8 mouse cellular contexts compared by ENCODE assay signal in genomic region chr15:98533881-98534627, GRCm38 (mm10). TPM values are rescaled to one million over a fixed set of nuclear protein-coding genes. Genes with fewer than 3 reads are reported as not detected.
DNase-seq lines count a peak whose midpoint lies in the region; ATAC-seq lines count a peak whose summit lies in the region.

Gene Kansl2, minus strand, starts transcription at chr15:98534264.

- under 1% methylated on average over 69 of the region's 70 CpGs for WGBS in heart, embryonic 13.5 days
- WGBS in liver, embryonic 12.5 days (ENCODE audit: insufficient replicate concordance): under 1% methylated on average over 68 of the region's 70 CpGs
- under 1% methylated on average over 64 of the region's 70 CpGs for WGBS in stomach, embryonic 15.5 days

- H3K27me3 ChIP-seq in heart, embryonic 13.5 days (replicated peaks): no peaks in the 10 kb centered on the region
- no peaks in the 10 kb centered on the region for H3K27me3 ChIP-seq in liver, embryonic 12.5 days (replicated peaks)
- H3K27me3 ChIP-seq in stomach, embryonic 15.5 days (replicated peaks): no peaks in the 10 kb centered on the region

- H3K9ac ChIP-seq in heart, embryonic 13.5 days: peak within 1 kb of the TSS; percentile 94
- peak within 1 kb of the TSS; percentile 90 for H3K9ac ChIP-seq in liver, embryonic 12.5 days
- H3K9ac ChIP-seq in stomach, embryonic 15.5 days: peak within 1 kb of the TSS; percentile 77

- H3K4me2 ChIP-seq in heart, embryonic 13.5 days: peak within 1 kb of the TSS; percentile 93
- H3K4me2 ChIP-seq in liver, embryonic 12.5 days: peak within 1 kb of the TSS; percentile 87
- H3K4me2 ChIP-seq in stomach, embryonic 15.5 days: peak within 1 kb of the TSS; percentile 73

- H3K4me1 ChIP-seq in brown adipose tissue, adult 24 weeks (ENCODE audit: control insufficient read depth, insufficient read depth, insufficient read length, low read length): 0 out of 2 replicates have a peak, but pooled peaks cover 2% of the 10 kb centered on the region
- H3K4me1 ChIP-seq in heart, embryonic 13.5 days: peaks cover 18% of the 10 kb centered on the region
- H3K4me1 ChIP-seq in liver, embryonic 12.5 days: peaks cover 34% of the 10 kb centered on the region
- H3K4me1 ChIP-seq in stomach, embryonic 15.5 days: peaks cover 7% of the 10 kb centered on the region; the same call in 1 of the 2 replicates

- peaks cover 43% of the 10 kb centered on the region for H3K36me3 ChIP-seq in heart, embryonic 13.5 days
- H3K36me3 ChIP-seq in liver, embryonic 12.5 days: peaks cover 48% of the 10 kb centered on the region
- peaks cover 15% of the 10 kb centered on the region for H3K36me3 ChIP-seq in stomach, embryonic 15.5 days

- H3K9me3 ChIP-seq in heart, embryonic 13.5 days: no peaks in the 10 kb centered on the region
- no peaks in the 10 kb centered on the region for H3K9me3 ChIP-seq in liver, embryonic 12.5 days (replicated peaks)
- no peaks in the 10 kb centered on the region for H3K9me3 ChIP-seq in stomach, embryonic 15.5 days

- ATAC-seq in heart, embryonic 13.5 days (ENCODE audit: extremely low read depth, insufficient number of reproducible peaks, low FRiP score, low TSS enrichment): peak; percentile 100
- peak; percentile 99 for ATAC-seq in liver, embryonic 12.5 days
- ATAC-seq in stomach, embryonic 15.5 days (ENCODE audit: insufficient read depth, low FRiP score, low read depth): peak; percentile 100

- H3K27ac ChIP-seq in brown adipose tissue, adult 24 weeks (replicated peaks; ENCODE audit: low read depth, low read length): peak within 1 kb of the TSS; percentile 99
- peak within 1 kb of the TSS; percentile 98 for H3K27ac ChIP-seq in heart, embryonic 13.5 days (replicated peaks)
- peak within 1 kb of the TSS; percentile 95 for H3K27ac ChIP-seq in liver, embryonic 12.5 days
- H3K27ac ChIP-seq in stomach, embryonic 15.5 days: peak within 1 kb of the TSS; percentile 99

- peak; percentile 99 for DNase-seq in CD4-positive, CD25-positive, alpha-beta regulatory T cell, adult 2 months (ENCODE audit: low read depth, low spot score)
- peak; percentile 74 for DNase-seq in fat pad, adult 2 months (ENCODE audit: extremely low read depth, low read depth, low spot score)
- peak; percentile 98 for DNase-seq in kidney, postnatal 10 days
- DNase-seq in natural killer cell, adult 2 months (ENCODE audit: low spot score in 2 of 2): peak; percentile 98

- peak within 1 kb of the TSS; percentile 95 for H3K4me3 ChIP-seq in brown adipose tissue, adult 24 weeks (ENCODE audit: insufficient read depth, low read depth, low read length)
- peak within 1 kb of the TSS; percentile 92 for H3K4me3 ChIP-seq in heart, embryonic 13.5 days
- peak within 1 kb of the TSS; percentile 89 for H3K4me3 ChIP-seq in liver, embryonic 12.5 days
- peak within 1 kb of the TSS; percentile 91 for H3K4me3 ChIP-seq in stomach, embryonic 15.5 days (replicated peaks)

RNA-seq across cellular contexts. Expression of gene Kansl2, which starts in this region (rescaled TPM):
- 33.1 and 38.0 TPM in 2 replicates for polyA plus RNA-seq in brown adipose tissue, adult 24 weeks (2012; ENCODE audit: insufficient read depth, insufficient read length, missing spikeins)
- 80.4 and 81.1 TPM in 2 replicates for polyA plus RNA-seq in heart, embryonic 13.5 days (2015; fragmentation: Nextera tagmentation; extraction: Ambion mirVana)
- polyA plus RNA-seq in liver, embryonic 12.5 days (2016; fragmentation: Nextera tagmentation; extraction: Ambion mirVana): 78.4 and 78.5 TPM in 2 replicates
- 79.4 and 86.7 TPM in 2 replicates for polyA plus RNA-seq in stomach, embryonic 15.5 days (2015; fragmentation: Nextera tagmentation; extraction: Ambion mirVana)

Comparison
In these comparisons a context has a peak if more than half of its experiments do, and no peak if none do; other contexts are left out.
1. Peak in every context shown above with its lines: DNase-seq, ATAC-seq, H3K4me3 ChIP-seq and H3K27ac ChIP-seq.